Mouse (Mus musculus): ENCODE data around the gene Gm10772. TPM values are rescaled to one million over a fixed set of nuclear protein-coding genes. Genes with fewer than 3 reads are reported as not detected.
"Not testable (repeated sequence)": the region's sequence is repeated elsewhere in the genome, so short reads cannot be mapped to it uniquely, and the experiment has no call there.

Gm10772 gene
- polyA plus RNA-seq (2015; fragmentation: Nextera tagmentation; extraction: Ambion mirVana), result not detected in 2 replicates

GRCm38 (mm10) chr13:66227473-66227872 lies at the start of gene Gm10772:
Gm10772 (minus strand) TSS chr13:66227573.
- H3K4me1 ChIP-seq; H3K9ac ChIP-seq; H3K4me3 ChIP-seq (replicated peaks); H3K27me3 ChIP-seq; H3K36me3 ChIP-seq; H3K9me3 ChIP-seq (replicated peaks); ATAC-seq (ENCODE audit: insufficient number of reproducible peaks, low FRiP score, low TSS enrichment, low read depth); H3K27ac ChIP-seq (replicated peaks); H3K4me2 ChIP-seq (replicated peaks): not testable (repeated sequence)
- 85% methylated on average over 2 of the region's 3 CpGs for WGBS

- not testable (repeated sequence) for H3K9me3 ChIP-seq (replicated peaks); H3K27ac ChIP-seq (replicated peaks); H3K36me3 ChIP-seq; H3K9ac ChIP-seq; ATAC-seq (ENCODE audit: insufficient number of reproducible peaks, low FRiP score, low TSS enrichment, low read depth); H3K27me3 ChIP-seq; H3K4me1 ChIP-seq; H3K4me3 ChIP-seq (replicated peaks); H3K4me2 ChIP-seq (replicated peaks)
- WGBS, result no CpG with 5 or more reads among the region's 1 CpGs
Observed at GRCm38 (mm10) chr13:66263914-66264313, 36.5 kb upstream of the Gm10772 start.

- not testable (repeated sequence) for H3K9ac ChIP-seq; ATAC-seq (ENCODE audit: insufficient number of reproducible peaks, low FRiP score, low TSS enrichment, low read depth); H3K9me3 ChIP-seq (replicated peaks)
Observed at GRCm38 (mm10) chr13:66263141-66263540, 35.8 kb upstream of the Gm10772 start.

GRCm38 (mm10) chr13:66214349-66214748 lies 13.0 kb downstream of the Gm10772 start:
- ATAC-seq (ENCODE audit: insufficient number of reproducible peaks, low FRiP score, low TSS enrichment, low read depth), result no peak
- Histone ChIP-seq H3K4me3 (replicated peaks) (no peak overlapping the region), H3K27me3 (no peaks in the 10 kb centered on the region), H3K4me1 (no peaks in the 10 kb centered on the region), H3K36me3 (no peaks in the 10 kb centered on the region), H3K9ac (no peak overlapping the region), H3K9me3 (replicated peaks) (no peaks in the 10 kb centered on the region), H3K27ac (replicated peaks) (no peak overlapping the region), H3K4me2 (replicated peaks) (no peak overlapping the region)
- WGBS, result no CpG with 5 or more reads among the region's 11 CpGs

More at GRCm38 (mm10) chr13:66263141-66263540, 35.8 kb upstream of the Gm10772 start:
- 81% methylated on average over 4 of the region's 7 CpGs for WGBS
- not testable (repeated sequence) for H3K4me2 ChIP-seq (replicated peaks); H3K4me3 ChIP-seq (replicated peaks); H3K27me3 ChIP-seq; H3K27ac ChIP-seq (replicated peaks); H3K36me3 ChIP-seq; H3K4me1 ChIP-seq

GRCm38 (mm10) chr13:66213811-66214210 lies 13.6 kb downstream of the Gm10772 start:
- not testable (repeated sequence) for H3K9me3 ChIP-seq (replicated peaks); H3K27me3 ChIP-seq; H3K4me1 ChIP-seq; H3K36me3 ChIP-seq; H3K4me2 ChIP-seq (replicated peaks); ATAC-seq (ENCODE audit: insufficient number of reproducible peaks, low FRiP score, low TSS enrichment, low read depth); H3K27ac ChIP-seq (replicated peaks); H3K9ac ChIP-seq; H3K4me3 ChIP-seq (replicated peaks)
- no CpG with 5 or more reads among the region's 1 CpGs for WGBS

GRCm38 (mm10) chr13:66179172-66179571 lies 48.2 kb downstream of the Gm10772 start:
- ATAC-seq (ENCODE audit: insufficient number of reproducible peaks, low FRiP score, low TSS enrichment, low read depth); H3K27me3 ChIP-seq; H3K27ac ChIP-seq (replicated peaks); H3K36me3 ChIP-seq; H3K9me3 ChIP-seq (replicated peaks); H3K4me1 ChIP-seq; H3K9ac ChIP-seq; H3K4me3 ChIP-seq (replicated peaks); H3K4me2 ChIP-seq (replicated peaks): not testable (repeated sequence)
- WGBS, result 86% methylated on average over 6 of the region's 12 CpGs

Other genes with a start within 250 kb of the Gm10772 start
- gene Gm10324, start 108.0 kb downstream of the Gm10772 start, polyA plus RNA-seq (2015; fragmentation: Nextera tagmentation; extraction: Ambion mirVana), result not detected in 2 replicates
- not detected in 2 replicates for gene 2410141K09Rik, start 213.5 kb upstream of the Gm10772 start, polyA plus RNA-seq (2015; fragmentation: Nextera tagmentation; extraction: Ambion mirVana)